Mouse (Mus musculus): ENCODE data around the gene Lpp. TPM values are rescaled to one million over a fixed set of nuclear protein-coding genes. Genes with fewer than 3 reads are reported as not detected.

Lpp gene
- total and polyA plus RNA-seq, 3 experiments: 0.64 to 1.2 (median 0.68) TPM

DNA sequence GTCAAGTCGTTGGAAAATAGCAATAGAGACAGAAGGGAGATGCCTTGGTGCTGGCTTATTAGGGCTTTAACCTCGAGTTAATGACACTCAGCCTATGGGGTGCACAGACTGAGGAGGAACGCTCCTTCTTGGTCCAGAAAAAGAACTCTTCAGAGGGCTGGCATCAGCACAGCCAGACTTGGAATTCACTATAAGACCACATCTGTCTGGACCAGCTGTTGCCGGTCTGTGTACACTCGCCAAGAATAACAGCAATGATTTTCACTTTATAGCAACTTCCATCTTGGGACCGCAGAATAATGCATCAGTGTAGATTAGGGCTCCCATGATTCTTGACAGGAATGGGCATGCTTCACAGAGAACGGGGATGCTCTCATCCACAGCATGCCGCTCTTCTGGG, 439.9 kb downstream of the Lpp start:
- Histone ChIP-seq H3K4me3 (replicated peaks in 1 of 3; ENCODE audit: low read depth in 2 of 3, low read length in 2 of 3, poor library complexity in 1 of 3) (no peak overlapping the region), H3K4me2 (ENCODE audit: insufficient read depth, low read depth, poor library complexity, severe bottlenecking) (no peak overlapping the region), H3K9ac (ENCODE audit: insufficient read depth, low read depth) (no peak overlapping the region), H3K9me3 (replicated peaks; ENCODE audit: low read length) (no peaks in the 10 kb centered on the region), H3K27ac (ENCODE audit: insufficient read depth, low read depth) (no peak overlapping the region), H3K79me2 (replicated peaks; ENCODE audit: control insufficient read depth, extremely low read depth, insufficient read depth, poor library complexity, severe bottlenecking) (no peaks in the 10 kb centered on the region), H3K4me1 (ENCODE audit: control insufficient read depth in 1 of 2, insufficient read depth in 2 of 2) (peaks cover 7 to 62% of the 10 kb centered on the region in 2 experiments), H3K27me3 (replicated peaks) (no peaks in the 10 kb centered on the region), H3K36me3 (replicated peaks in 1 of 2; ENCODE audit: control insufficient read depth in 1 of 2, insufficient read depth in 1 of 2, low read length in 1 of 2) (no peaks in the 10 kb centered on the region)
- in situ Hi-C loops (cut with MboI; ENCODE audit: low pct_ligation_motif_present, low pct_unique_long_range_greater_than_20kb, low sequenced_read_pairs): no loop called here
- dilution Hi-C loops (cut with MboI; ENCODE audit: extremely low pct_ligation_motif_present, extremely low pct_unique_long_range_greater_than_20kb, low sequenced_read_pairs): no loop called here
- no peak for DNase-seq (ENCODE audit: extremely low read depth)
- TF ChIP-seq ZKSCAN1 (IDR thresholded peaks at IDR 0.05; ENCODE audit: borderline replicate concordance, low read depth, low read length) (no peak), MAZ (IDR thresholded peaks at IDR 0.05; ENCODE audit: low read depth, low read length) (no peak), TCF12 (IDR thresholded peaks at IDR 0.05; ENCODE audit: low read depth, low read length) (no peak), MXI1 (IDR thresholded peaks at IDR 0.05; ENCODE audit: low read depth, low read length) (no peak), POLR2AphosphoS2 (IDR thresholded peaks at IDR 0.05; ENCODE audit: low read depth, low read length) (no peak)

DNA sequence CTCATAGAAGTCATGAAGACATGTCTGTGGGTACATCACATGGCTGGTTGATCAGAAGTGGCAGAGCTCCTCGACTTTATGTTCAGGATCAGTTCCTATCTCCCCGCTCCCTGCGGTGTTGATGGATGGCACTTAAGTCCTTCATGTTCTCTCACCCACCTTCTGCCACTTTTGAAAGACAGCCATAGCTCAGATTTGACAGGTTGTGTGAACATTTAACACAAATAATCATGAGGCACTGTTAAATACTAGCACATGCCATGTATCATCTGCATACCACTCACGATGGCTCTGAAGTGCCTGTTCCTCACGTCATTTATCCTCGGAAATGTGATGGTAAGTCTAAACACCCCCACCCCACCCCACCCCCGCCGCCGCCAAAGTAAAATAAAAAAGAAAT, 441.2 kb downstream of the Lpp start:
- TF ChIP-seq CHD1 (IDR thresholded peaks at IDR 0.05; ENCODE audit: low read depth, low read length) (no peak), GABPA (IDR thresholded peaks at IDR 0.05; ENCODE audit: insufficient replicate concordance, low read depth, low read length) (no peak), ZNF384 (IDR thresholded peaks at IDR 0.05; ENCODE audit: low read depth, low read length) (no peak), HCFC1 (IDR thresholded peaks at IDR 0.05; ENCODE audit: low read depth, low read length) (no peak), TCF12 (IDR thresholded peaks at IDR 0.05; ENCODE audit: low read depth, low read length) (no peak), CTCF (conservative IDR thresholded peaks at IDR 0.05 in 1 of 2, IDR thresholded peaks at IDR 0.05 in 1 of 2; ENCODE audit: low read depth in 2 of 2, low read length in 2 of 2) (no peak), E2F4 (IDR thresholded peaks at IDR 0.05; ENCODE audit: insufficient replicate concordance, low read depth, low read length) (no peak), JUND (conservative IDR thresholded peaks at IDR 0.05; ENCODE audit: low read depth, low read length) (no peak), POLR2AphosphoS2 (IDR thresholded peaks at IDR 0.05; ENCODE audit: low read depth, low read length) (no peak), POLR2A (IDR thresholded peaks at IDR 0.05; ENCODE audit: low read depth, low read length) (no peak), MYC (IDR thresholded peaks at IDR 0.05; ENCODE audit: low read depth, low read length) (no peak), MAZ (IDR thresholded peaks at IDR 0.05; ENCODE audit: low read depth, low read length) (no peak), KAT2A (IDR thresholded peaks at IDR 0.05; ENCODE audit: insufficient replicate concordance, low read length) (no peak), CHD2 (IDR thresholded peaks at IDR 0.05; ENCODE audit: low read length) (no peak), TBP (conservative IDR thresholded peaks at IDR 0.05; ENCODE audit: low read depth, low read length) (no peak), ETS1 (conservative IDR thresholded peaks at IDR 0.05; ENCODE audit: low read depth, low read length) (no peak), ZMIZ1 (IDR thresholded peaks at IDR 0.05; ENCODE audit: low read depth, low read length) (no peak)
- Histone ChIP-seq H3K4me1 (ENCODE audit: control insufficient read depth in 1 of 2, insufficient read depth in 2 of 2) (peaks cover 7 to 60% of the 10 kb centered on the region in 2 experiments), H3K4me3 (replicated peaks in 1 of 3; ENCODE audit: low read depth in 2 of 3, low read length in 2 of 3, poor library complexity in 1 of 3) (no peak overlapping the region), H3K79me2 (replicated peaks; ENCODE audit: control insufficient read depth, extremely low read depth, insufficient read depth, poor library complexity, severe bottlenecking) (no peaks in the 10 kb centered on the region), H3K4me2 (ENCODE audit: insufficient read depth, low read depth, poor library complexity, severe bottlenecking) (no peak overlapping the region), H3K36me3 (replicated peaks in 1 of 2; ENCODE audit: control insufficient read depth in 1 of 2, insufficient read depth in 1 of 2, low read length in 1 of 2) (no peaks in the 10 kb centered on the region), H3K27me3 (replicated peaks) (no peaks in the 10 kb centered on the region), H3K27ac (ENCODE audit: insufficient read depth, low read depth) (no peak overlapping the region), H3K9me3 (replicated peaks; ENCODE audit: low read length) (no peaks in the 10 kb centered on the region), H3K9ac (ENCODE audit: insufficient read depth, low read depth) (no peak overlapping the region)
- in situ Hi-C loops (cut with MboI; ENCODE audit: low pct_ligation_motif_present, low pct_unique_long_range_greater_than_20kb, low sequenced_read_pairs): no loop called here
- no peak for DNase-seq (ENCODE audit: extremely low read depth)
- dilution Hi-C loops (cut with MboI; ENCODE audit: extremely low pct_ligation_motif_present, extremely low pct_unique_long_range_greater_than_20kb, low sequenced_read_pairs): no loop called here

All from CH12.LX (cell line).